Mouse (Mus musculus): ENCODE data around the gene 1110032F04Rik.
"Not testable (repeated sequence)": the region's sequence is repeated elsewhere in the genome, so short reads cannot be mapped to it uniquely, and the experiment has no call there.

Gene 1110032F04Rik

GRCm38 (mm10) chr3:68869211-68869690 is at the start of gene 1110032F04Rik:
Gene 1110032F04Rik (plus strand): TSS chr3:68869586.
- in situ Hi-C loops (cut with MboI, MseI), result no loop called here

GRCm38 (mm10) chr3:68821406-68821805 is 48.0 kb upstream of the 1110032F04Rik start:
- in situ Hi-C loops (cut with MboI, MseI), result no loop called here

DNA sequence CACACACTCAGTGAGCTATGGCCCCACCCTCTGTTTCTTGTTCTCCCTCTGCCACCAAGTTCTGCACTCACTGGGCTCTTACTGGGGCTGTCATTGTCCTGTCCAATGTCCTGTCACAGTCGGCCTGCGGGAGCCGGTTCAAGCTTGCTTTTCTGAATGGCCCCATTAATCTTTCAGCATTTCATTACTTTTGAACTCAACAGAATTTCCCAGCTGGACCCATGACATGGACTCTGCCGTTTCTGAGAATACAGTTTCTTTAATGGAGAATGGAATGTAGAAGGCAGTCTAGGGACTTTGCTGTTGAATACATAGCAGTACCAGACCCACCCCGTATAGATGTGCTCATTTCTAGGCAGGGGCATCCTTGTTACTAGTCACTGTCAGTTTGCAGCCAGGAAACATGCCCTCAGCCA is 47.5 kb upstream of the 1110032F04Rik start:
- in situ Hi-C loops (cut with MboI, MseI), result no loop called here

GRCm38 (mm10) chr3:68823876-68824764 is 45.3 kb upstream of the 1110032F04Rik start:
- in situ Hi-C loops (cut with MboI, MseI), result no loop called here

DNA sequence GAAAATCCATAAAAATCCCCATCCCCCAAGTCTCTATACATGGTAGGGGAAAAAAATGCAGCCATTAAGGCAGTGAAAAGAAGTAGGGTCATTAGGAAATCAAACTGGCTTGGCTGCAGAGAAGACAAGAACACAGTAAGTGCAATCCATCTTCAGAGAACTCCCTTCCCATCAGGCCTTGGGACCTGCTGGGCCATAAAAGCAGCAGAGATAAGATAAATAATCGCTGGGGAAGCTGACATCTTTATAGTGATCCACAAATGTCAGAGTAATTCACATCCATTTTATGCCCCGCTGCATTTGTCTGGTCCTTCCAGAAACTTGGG is 44.7 kb upstream of the 1110032F04Rik start:
- in situ Hi-C loops (cut with MboI, MseI), result no loop called here

- in situ Hi-C loops (cut with MboI, MseI), result no loop called here
Measured at GRCm38 (mm10) chr3:68825151-68825550, 44.2 kb upstream of the 1110032F04Rik start.

GRCm38 (mm10) chr3:68827671-68828070 is 41.7 kb upstream of the 1110032F04Rik start:
- in situ Hi-C loops (cut with MboI, MseI), result no loop called here

DNA sequence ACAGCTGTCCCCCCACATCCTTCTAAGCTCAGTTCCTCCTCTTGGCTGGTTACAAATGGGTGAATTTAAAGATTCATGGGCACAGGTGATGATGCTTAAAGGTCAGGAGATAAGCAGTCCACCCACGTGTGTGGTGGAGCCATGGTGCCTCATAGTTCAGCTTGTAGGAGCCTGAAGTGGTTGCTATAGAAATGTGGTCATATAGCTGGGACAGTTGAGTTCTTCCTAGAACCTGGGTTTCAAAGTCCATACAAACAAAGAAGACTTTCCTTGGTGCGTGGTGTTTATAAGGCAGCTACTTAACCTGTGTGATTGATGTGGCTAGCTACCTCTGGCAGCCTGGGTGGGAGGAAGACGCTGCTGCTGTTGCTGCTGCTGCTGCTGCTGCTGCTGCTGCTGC is 39.4 kb upstream of the 1110032F04Rik start:
- in situ Hi-C loops (cut with MboI, MseI), result no loop called here

- in situ Hi-C loops (cut with MboI, MseI), result no loop called here
Measured at GRCm38 (mm10) chr3:68836857-68837499, 32.4 kb upstream of the 1110032F04Rik start.

DNA sequence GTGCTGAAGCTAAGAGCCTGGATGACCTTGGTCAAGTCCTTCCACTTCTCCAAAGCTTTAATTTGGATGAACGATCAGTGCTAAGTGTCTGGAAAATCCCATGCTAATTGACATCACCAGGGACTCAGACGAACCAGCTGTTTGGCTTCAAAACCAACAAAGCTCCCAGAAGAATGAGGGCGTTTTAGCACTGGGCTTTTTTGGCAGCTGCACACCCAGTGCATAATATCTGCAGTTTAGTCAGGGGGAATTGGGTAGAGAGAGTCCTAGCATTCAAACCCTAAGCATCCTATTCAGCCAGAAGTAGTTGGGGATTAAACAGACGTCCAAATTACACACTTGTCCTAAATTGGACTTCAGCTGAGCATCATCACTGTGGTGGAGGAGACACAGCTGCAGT is 29.2 kb upstream of the 1110032F04Rik start:
- in situ Hi-C loops (cut with MboI, MseI), result loop anchor here in 1 of 2 experiments (5.0 kb wide), 1 partner anchor 57 kb away; no protein-coding TSS in a partner anchor

- in situ Hi-C loops (cut with MboI, MseI), result loop anchor here in 1 of 2 experiments (5.0 kb wide), 1 partner anchor 53 kb away; no protein-coding TSS in a partner anchor
Measured at GRCm38 (mm10) chr3:68844025-68844424, 25.4 kb upstream of the 1110032F04Rik start.

GRCm38 (mm10) chr3:68848323-68848722 is 21.1 kb upstream of the 1110032F04Rik start:
- in situ Hi-C loops (cut with MboI, MseI), result no loop called here

DNA sequence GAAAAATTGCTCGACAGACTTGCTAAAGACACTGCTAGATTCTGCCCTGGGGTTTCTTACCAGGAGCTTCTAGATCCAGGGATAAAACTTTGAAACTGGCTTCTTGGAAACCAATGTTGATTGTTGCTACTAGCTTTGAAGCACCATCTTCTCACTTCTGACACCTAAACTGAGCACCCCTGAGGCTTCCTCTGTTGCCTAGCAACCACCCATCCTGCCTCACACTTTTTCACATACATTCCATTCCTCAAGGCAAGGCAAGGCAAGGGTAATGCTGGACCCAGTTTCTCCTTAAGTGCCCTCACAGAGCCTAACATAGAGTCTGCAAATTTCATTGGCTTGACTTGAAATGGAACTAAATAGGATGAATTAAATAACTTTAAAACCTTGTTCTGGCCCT is 17.0 kb upstream of the 1110032F04Rik start:
- in situ Hi-C loops (cut with MboI, MseI), result loop anchor here in 1 of 2 experiments (10.0 kb wide), 1 partner anchor 632 kb away; no protein-coding TSS in a partner anchor

GRCm38 (mm10) chr3:68869691-68870567 is 543 bp downstream of the 1110032F04Rik start:
- in situ Hi-C loops (cut with MboI, MseI), result no loop called here

DNA sequence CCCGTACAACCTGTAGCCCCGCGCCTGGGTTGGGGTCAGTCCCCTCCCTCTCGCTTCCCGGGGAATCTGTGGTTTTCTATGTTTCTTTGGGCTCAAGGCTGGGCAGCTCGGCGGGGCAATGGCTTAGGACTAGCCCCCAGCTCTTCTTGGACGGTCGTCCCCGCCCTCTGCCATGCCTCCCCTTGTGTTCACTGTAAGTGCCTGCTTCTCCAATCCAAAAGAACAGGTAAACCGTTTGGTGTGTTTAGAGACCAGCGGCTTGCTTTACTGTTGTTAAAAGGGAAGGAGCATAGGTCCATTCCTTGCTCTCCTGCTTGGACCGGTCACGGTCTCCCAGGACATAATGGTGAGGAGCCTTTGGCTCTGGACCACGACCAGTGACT is 1.2 kb downstream of the 1110032F04Rik start:
- in situ Hi-C loops (cut with MboI, MseI), result no loop called here

DNA sequence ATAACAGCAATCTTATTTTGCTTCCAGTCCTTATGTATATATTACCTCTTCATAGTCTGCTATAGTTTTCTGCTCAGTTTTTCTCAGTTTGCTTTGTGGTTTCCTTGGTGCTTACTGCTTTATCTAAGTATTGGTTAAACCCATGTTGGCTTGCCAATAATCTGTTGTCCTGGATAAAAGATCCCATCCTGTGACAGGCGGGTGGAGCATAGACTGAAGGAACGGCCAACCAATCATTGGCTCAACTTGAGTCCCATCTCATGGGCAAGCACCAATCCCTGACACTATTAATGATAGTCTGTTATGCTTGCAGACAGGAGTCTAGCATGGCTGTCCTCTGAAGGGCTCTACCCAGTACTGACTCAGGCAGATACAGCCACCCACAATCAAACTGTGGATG is 4.7 kb downstream of the 1110032F04Rik start:
- in situ Hi-C loops (cut with MboI, MseI), result no loop called here

DNA sequence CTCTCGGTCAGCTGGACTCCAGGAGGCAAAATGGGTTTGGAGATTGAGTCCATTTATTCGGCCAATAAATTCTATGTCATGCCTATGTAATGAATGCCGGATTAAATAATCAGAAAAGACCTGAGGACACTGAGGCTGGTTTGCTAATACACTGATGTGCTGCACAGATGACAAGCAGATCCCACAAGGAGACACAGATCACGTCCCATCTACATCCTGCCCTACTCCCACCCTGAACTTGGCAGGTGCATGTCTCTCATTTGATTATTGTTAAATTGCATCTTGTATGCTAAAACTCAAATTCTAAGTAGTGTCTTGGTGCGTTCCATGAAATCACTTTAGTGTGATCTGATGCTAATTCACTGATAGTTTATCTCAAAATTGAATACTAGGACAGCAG is 17.5 kb downstream of the 1110032F04Rik start:
- in situ Hi-C loops (cut with MboI, MseI), result no loop called here

GRCm38 (mm10) chr3:68895426-68895825 is 26.0 kb downstream of the 1110032F04Rik start:
- in situ Hi-C loops (cut with MboI, MseI), result loop anchor here in 1 of 2 experiments (5.0 kb wide), 1 partner anchor 53 kb away; no protein-coding TSS in a partner anchor

DNA sequence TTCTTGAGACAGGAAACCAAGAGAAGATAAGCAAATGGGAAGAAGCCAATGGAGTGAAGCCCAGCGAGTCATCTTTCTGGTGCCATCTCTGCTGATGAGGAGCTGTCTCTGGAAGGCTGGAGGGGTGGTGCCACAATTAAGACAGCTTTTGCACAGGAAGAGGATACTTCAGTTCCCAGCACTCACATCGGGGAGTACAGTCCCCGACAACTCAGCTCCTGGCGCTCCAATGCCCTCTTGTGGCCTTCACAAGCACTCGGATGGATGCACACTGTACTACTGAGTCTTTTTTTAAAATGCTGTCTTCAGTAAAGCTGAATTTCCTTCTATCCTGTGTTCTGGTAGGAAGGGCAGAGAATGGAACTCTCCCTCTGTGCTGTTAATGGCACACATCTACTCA is 27.8 kb downstream of the 1110032F04Rik start:
- in situ Hi-C loops (cut with MboI, MseI), result loop anchor here in 1 of 2 experiments (5.0 kb wide), 1 partner anchor 55 kb away; no protein-coding TSS in a partner anchor

DNA sequence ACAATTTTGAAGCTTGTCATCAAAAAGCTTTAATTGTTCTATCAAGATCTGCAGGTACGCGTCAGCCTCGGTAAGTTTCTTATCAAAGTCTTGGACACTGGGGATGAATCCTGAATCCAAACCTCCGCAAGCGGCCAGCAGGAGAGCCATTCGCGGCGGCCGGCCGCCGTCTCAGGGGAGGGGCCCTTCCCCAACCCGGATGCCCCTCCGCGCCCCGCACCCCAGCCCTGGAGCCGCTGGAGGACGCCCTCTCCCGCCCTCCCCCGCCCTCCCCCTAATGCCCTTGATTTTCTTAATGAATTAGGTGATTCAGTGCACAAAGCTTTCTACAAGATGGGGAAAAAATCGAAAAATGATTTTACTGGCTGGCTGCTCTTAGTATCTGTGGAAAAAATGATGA is 33.2 kb downstream of the 1110032F04Rik start:
- in situ Hi-C loops (cut with MboI, MseI), result not testable (repeated sequence)

All from T-helper 17 cell (primary cell).